Mouse (Mus musculus) ES-E14 (cell line): ENCODE data around the gene Pip4k2a. TPM values are rescaled to one million over a fixed set of nuclear protein-coding genes. Genes with fewer than 3 reads are reported as not detected.
A peak's percentile ranks its signal among the peaks of the same experiment; 100 is the strongest.
"Not testable (repeated sequence)": the region's sequence is repeated elsewhere in the genome, so short reads cannot be mapped to it uniquely, and the experiment has no call there.

Experiments
- DNase-seq: peaks from one replicate; pipeline ENCODE4 v3.0.0-alpha.2; 2013; ENCODE audit warnings: low read depth, low spot score
- H3K27ac ChIP-seq: 2 replicates; pipeline ENCODE4 v1.5.1; 2012; ENCODE audit warnings: low read depth, mild to moderate bottlenecking, low read length, moderate library complexity, mixed read lengths; ENCODE audit not compliant: poor library complexity, insufficient read depth, severe bottlenecking
- H3K36me3 ChIP-seq: 2 replicates; pipeline ENCODE4 v1.6.1; 2012; ENCODE audit warnings: mild to moderate bottlenecking, low read length, moderate library complexity, mixed read lengths; ENCODE audit not compliant: control insufficient read depth, poor library complexity, insufficient read depth, severe bottlenecking
- H3K4me1 ChIP-seq, 2 experiments: fragments of 150-350 bp in 1 of 2; sonication (generic) in 1 of 2; 2 replicates each; pipeline ENCODE4 v1.6.1; 2012; ENCODE audit warnings: low read length in 2 of 2, mild to moderate bottlenecking in 1 of 2, mixed read lengths in 1 of 2; ENCODE audit not compliant: control insufficient read depth in 2 of 2, insufficient read depth in 2 of 2, poor library complexity in 1 of 2
- H3K4me3 ChIP-seq, 2 experiments: fragments of 150-350 bp in 1 of 2; sonication (generic) in 1 of 2; 2 replicates each; pipeline ENCODE4 v1.5.1; 2012; ENCODE audit warnings: low read length in 2 of 2, low read depth in 1 of 2, mild to moderate bottlenecking in 1 of 2, mixed read lengths in 1 of 2; ENCODE audit not compliant: insufficient read depth in 1 of 2, poor library complexity in 1 of 2, severe bottlenecking in 1 of 2
- H3K9ac ChIP-seq: 2 replicates; pipeline ENCODE4 v1.6.1; 2012; ENCODE audit warnings: low read depth, mild to moderate bottlenecking, low read length, mixed read lengths; ENCODE audit not compliant: poor library complexity, insufficient read depth, severe bottlenecking
- H3K9me3 ChIP-seq: fragments of 150-350 bp; sonication (generic); 2 replicates; pipeline ENCODE4 v1.6.1; 2012; ENCODE audit warnings: low read depth, mild to moderate bottlenecking, low read length; ENCODE audit not compliant: control insufficient read depth, insufficient read depth
- CHD2 ChIP-seq: IDR thresholded peaks from 2 replicates; pipeline ENCODE4 v1.6.1; 2014; ENCODE audit warnings: mild to moderate bottlenecking, low read depth, low read length, inconsistent platforms
- HCFC1 ChIP-seq: IDR thresholded peaks from 2 replicates; pipeline ENCODE4 v1.6.1; 2012; ENCODE audit warnings: low read length, inconsistent platforms, borderline replicate concordance; ENCODE audit not compliant: insufficient read depth
- MAFK ChIP-seq: IDR thresholded peaks from 2 replicates; pipeline ENCODE4 v1.6.1; 2014; ENCODE audit warnings: mild to moderate bottlenecking, low read depth, low read length, inconsistent platforms; ENCODE audit not compliant: insufficient read depth
- ZC3H11A ChIP-seq: IDR thresholded peaks from 2 replicates; pipeline ENCODE4 v1.6.1; 2012; ENCODE audit warnings: low read depth, mild to moderate bottlenecking, inconsistent platforms, low read length, borderline replicate concordance
- ZNF384 ChIP-seq: IDR thresholded peaks from 2 replicates; pipeline ENCODE4 v1.6.1; 2012; ENCODE audit warnings: low read depth, low read length, inconsistent platforms
- in situ Hi-C, 2 experiments: fragments of 600-800 bp; cut with MboI; formaldehyde crosslinking; loops; one replicate each; pipeline ENCODE4 v1.15.1; 2025; ENCODE audit warnings: low sequenced_read_pairs in 2 of 2, inconsistent platforms in 1 of 2; ENCODE audit not compliant: unreplicated experiment in 2 of 2
- total RNA-seq: library from RNA; depleted of rRNA; stranded (reverse); fragments of 300-350 nt; gene quantifications from 2 replicates; pipeline ENCODE4 v1.2.3, GENCODE M21; 2012

Gene Pip4k2a
- total RNA-seq, 1 experiment = 3.0 TPM

- H3K4me1 ChIP-seq = no peaks in the 10 kb centered on the region
- no peak for TF ChIP-seq ZNF384
- no peak for TF ChIP-seq CHD2
- TF ChIP-seq ZC3H11A = no peak
- TF ChIP-seq HCFC1 = no peak
- no peak for TF ChIP-seq MAFK
- H3K27ac ChIP-seq = no peak overlapping the region
- in situ Hi-C loops = no loop called here
- no peak overlapping the region for H3K4me3 ChIP-seq
- no peaks in the 10 kb centered on the region for H3K36me3 ChIP-seq
- no peak overlapping the region for H3K9ac ChIP-seq
- no peak for DNase-seq
- H3K9me3 ChIP-seq = no peaks in the 10 kb centered on the region
These were observed 101.9 kb downstream of the Pip4k2a start for GRCm38 (mm10) chr2:18896015-18896414.

GRCm38 (mm10) chr2:18893336-18893735 is 104.6 kb downstream of the Pip4k2a start:
- in situ Hi-C loops, H3K4me3 ChIP-seq, H3K36me3 ChIP-seq, H3K9ac ChIP-seq, H3K27ac ChIP-seq, DNase-seq, H3K9me3 ChIP-seq, H3K4me1 ChIP-seq: not testable (repeated sequence)

- H3K27ac ChIP-seq = no peak overlapping the region
- no peaks in the 10 kb centered on the region for H3K36me3 ChIP-seq
- no peak for DNase-seq
- H3K9me3 ChIP-seq = no peaks in the 10 kb centered on the region
- TF ChIP-seq ZC3H11A = no peak
- in situ Hi-C loops = no loop called here
- no peaks in the 10 kb centered on the region for H3K4me1 ChIP-seq
- H3K4me3 ChIP-seq = no peak overlapping the region
- H3K9ac ChIP-seq = no peak overlapping the region
These were observed 105.9 kb downstream of the Pip4k2a start for GRCm38 (mm10) chr2:18891991-18892537.

GRCm38 (mm10) chr2:18890227-18891001 is 107.5 kb downstream of the Pip4k2a start:
- Histone ChIP-seq H3K36me3 (no peaks in the 10 kb centered on the region), H3K4me3 (no peak overlapping the region), H3K27ac (no peak overlapping the region), H3K9ac (no peak overlapping the region), H3K4me1 (no peaks in the 10 kb centered on the region), H3K9me3 (no peaks in the 10 kb centered on the region)
- no peak for DNase-seq
- in situ Hi-C loops = no loop called here
- no peak for TF ChIP-seq HCFC1
- no peak for TF ChIP-seq ZC3H11A
- TF ChIP-seq MAFK = no peak
- no peak for TF ChIP-seq ZNF384
- no peak for TF ChIP-seq CHD2

- peak; percentile 21 for DNase-seq
- Histone ChIP-seq H3K9me3 (no peaks in the 10 kb centered on the region), H3K36me3 (no peaks in the 10 kb centered on the region), H3K9ac (no peak overlapping the region), H3K27ac (no peak overlapping the region), H3K4me1 (no peaks in the 10 kb centered on the region), H3K4me3 (no peak overlapping the region)
- TF ChIP-seq HCFC1 = no peak
- no peak for TF ChIP-seq ZC3H11A
- TF ChIP-seq MAFK = no peak
- TF ChIP-seq ZNF384 = no peak
- TF ChIP-seq CHD2 = no peak
- in situ Hi-C loops = no loop called here
These were observed 113.6 kb downstream of the Pip4k2a start for GRCm38 (mm10) chr2:18884277-18884676.
